Mouse (Mus musculus) erythroblast, embryonic 14.5 days (primary cell): ENCODE measurements around the gene Gm11983.

Experiments
- GATA1 ChIP-seq: IDR thresholded peaks from 2 replicates; pipeline ENCODE4 v1.6.1; 2012; ENCODE audit warnings: low read length, inconsistent platforms, mixed read lengths
- TAL1 ChIP-seq: IDR thresholded peaks from 3 replicates; pipeline ENCODE4 v1.6.1; 2012; ENCODE audit warnings: low read length, inconsistent platforms, mixed read lengths

- no peak for TF ChIP-seq GATA1
- no peak for TF ChIP-seq TAL1
These were observed 44.2 kb upstream of the Gm11983 start for GRCm38 (mm10) chr11:6881614-6882013.
